Mouse (Mus musculus): ENCODE results near the gene Rps15. TPM values are rescaled to one million over a fixed set of nuclear protein-coding genes. Genes with fewer than 3 reads are reported as not detected.
A peak's percentile ranks its signal among the peaks of the same experiment; 100 is the strongest.
"Not testable (repeated sequence)": the region's sequence is repeated elsewhere in the genome, so short reads cannot be mapped to it uniquely, and the experiment has no call there.

Rps15 gene
- 2,043 and 2,097 TPM in 2 replicates for polyA plus RNA-seq (2012; rRNA removed)
- 805 and 809 TPM in 2 replicates for polyA plus RNA-seq (2014; fragmentation: Nextera tagmentation; extraction: Ambion mirVana)

DNA sequence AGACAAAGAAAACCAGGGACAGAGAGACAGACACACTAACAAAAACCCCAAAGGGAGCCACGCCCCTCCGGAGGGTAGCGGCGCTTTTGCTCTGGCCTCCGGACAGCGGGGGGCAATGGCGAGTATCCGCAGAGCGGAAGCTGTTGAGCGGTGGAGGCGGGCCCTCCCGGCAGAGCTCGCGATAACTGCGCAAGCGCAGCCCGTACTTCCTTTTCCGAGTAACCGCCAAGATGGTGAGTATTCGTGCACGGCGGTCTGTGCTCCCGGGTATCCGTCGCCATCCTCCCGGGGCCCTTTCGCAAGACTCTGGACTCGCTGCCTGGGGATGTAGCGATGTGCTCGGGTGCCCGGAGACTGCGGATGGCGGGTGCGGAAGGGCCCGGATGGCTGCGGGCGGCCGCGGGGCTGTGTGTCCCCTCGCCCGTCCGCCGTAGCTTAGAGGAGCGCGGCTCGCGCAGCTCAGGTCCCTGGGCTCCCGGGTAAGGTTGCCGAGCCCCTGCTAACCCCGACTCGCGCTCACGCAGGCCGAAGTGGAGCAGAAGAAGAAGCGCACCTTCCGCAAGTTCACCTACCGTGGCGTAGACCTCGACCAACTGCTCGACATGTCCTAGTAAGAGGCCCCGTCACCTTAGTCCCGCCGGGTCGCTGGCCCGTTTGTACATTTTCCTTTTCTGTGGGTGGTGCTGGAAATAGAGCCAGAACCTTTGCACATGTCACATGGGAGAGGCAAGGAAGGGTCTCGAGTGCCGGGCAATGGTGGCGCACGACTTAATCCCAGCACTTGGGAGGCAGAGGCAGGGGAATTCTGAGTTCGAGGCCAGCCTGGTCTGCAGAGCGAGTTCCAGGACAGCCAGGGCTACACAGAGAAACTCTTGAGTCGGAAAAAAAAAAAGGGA, at the start of gene Rps15:
TSS of gene Rps15 (plus strand) at position 203 of the 896 bp plus-strand sequence.
- DNase-seq (ENCODE audit: low read depth in 3 of 3, low spot score in 3 of 3): peak; percentile 89 to 92 (median 91)
- H3K36me3 ChIP-seq (replicated peaks; ENCODE audit: control insufficient read depth, insufficient read depth, low read depth): peaks cover 21% of the 10 kb centered on the region
- peak within 1 kb of the TSS; percentile 84 for H3K4me2 ChIP-seq (ENCODE audit: low read depth)
- TF ChIP-seq CTCF (IDR thresholded peaks at IDR 0.05; ENCODE audit: low read depth) (peak; percentile 93), EP300 (IDR thresholded peaks at IDR 0.05; ENCODE audit: low read depth) (peak; percentile 14; the same call in 1 of the 2 replicates)
- peak within 1 kb of the TSS; percentile 87 to 91 for H3K4me3 ChIP-seq (ENCODE audit: insufficient read depth in 1 of 2, low read depth in 2 of 2, low read length in 2 of 2)
- H3K4me1 ChIP-seq (replicated peaks; ENCODE audit: control insufficient read depth in 2 of 2, insufficient read depth in 2 of 2, low read length in 1 of 2): peaks cover 9 to 19% of the 10 kb centered on the region in 2 experiments
- H3K27me3 ChIP-seq (ENCODE audit: control insufficient read depth, insufficient read depth, low read length): peaks cover 7% of the 10 kb centered on the region; the same call in 1 of the 2 replicates
- no peaks in the 10 kb centered on the region for H3K9me3 ChIP-seq (ENCODE audit: control insufficient read depth, low read length)
- peak; percentile 84 for ATAC-seq (ENCODE audit: insufficient read depth)
- under 1% methylated on average over 72 of the region's 72 CpGs for WGBS (ENCODE audit: insufficient replicate concordance)
- peak within 1 kb of the TSS; percentile 79 for H3K27ac ChIP-seq
- H3K9ac ChIP-seq (replicated peaks): peak within 1 kb of the TSS; percentile 99

DNA sequence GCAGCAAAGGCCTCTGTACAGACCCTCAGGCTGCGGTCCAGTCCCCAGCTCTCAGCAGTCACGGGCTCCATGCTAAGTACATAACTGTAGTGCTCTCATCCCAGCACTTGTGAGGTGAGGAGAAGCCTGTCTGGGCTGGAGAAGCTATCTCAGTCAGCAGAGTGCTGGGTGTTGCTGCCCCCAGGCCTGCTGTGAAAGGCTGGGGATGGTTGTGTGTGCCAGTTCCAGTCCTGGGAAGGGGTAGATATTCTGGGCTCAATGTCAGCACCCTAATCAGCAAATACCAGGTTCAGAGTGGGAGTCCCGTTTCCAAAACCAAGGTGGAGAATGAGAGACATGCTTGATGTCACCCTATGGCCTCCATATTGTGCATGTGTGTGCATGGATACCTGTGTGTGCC, 49.6 kb upstream of the Rps15 start:
- WGBS (ENCODE audit: insufficient replicate concordance): 67% methylated on average over 3 of the region's 3 CpGs
- TF ChIP-seq CTCF (IDR thresholded peaks at IDR 0.05; ENCODE audit: low read depth): no peak
- TF ChIP-seq EP300 (IDR thresholded peaks at IDR 0.05; ENCODE audit: low read depth): no peak
- peaks cover 5 to 8% of the 10 kb centered on the region in 2 experiments for H3K4me1 ChIP-seq (replicated peaks; ENCODE audit: control insufficient read depth in 2 of 2, insufficient read depth in 2 of 2, low read length in 1 of 2)

DNA sequence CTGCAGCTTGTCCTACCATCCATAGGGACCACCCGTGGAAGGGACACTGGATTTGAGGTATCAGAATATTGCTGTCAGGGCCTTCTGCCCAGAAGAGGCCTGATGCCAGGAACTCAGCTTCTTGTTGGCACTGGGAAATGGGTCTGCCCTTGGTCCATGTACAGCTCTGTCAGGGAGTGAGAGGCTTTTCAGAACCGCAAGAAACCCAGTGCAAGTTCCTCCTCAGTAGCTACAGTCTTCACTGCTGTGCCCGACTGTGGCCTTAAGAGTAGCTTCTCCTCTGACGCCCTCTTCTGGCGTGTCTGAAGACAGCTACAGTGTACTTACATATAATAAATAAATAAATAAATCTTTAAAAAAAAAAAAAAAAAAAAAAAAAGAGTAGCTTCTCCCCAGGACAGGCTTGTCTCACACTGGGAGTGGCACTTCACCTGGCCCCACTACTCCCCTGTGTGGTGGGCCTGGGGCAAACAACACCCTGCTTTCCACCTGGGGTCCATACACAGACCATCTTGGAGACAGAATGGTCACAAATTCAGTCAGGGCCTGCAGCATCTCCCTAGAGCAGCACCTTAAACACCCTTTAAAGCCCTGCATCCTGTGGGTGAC, 47.4 kb upstream of the Rps15 start:
- H3K36me3 ChIP-seq (replicated peaks; ENCODE audit: control insufficient read depth, insufficient read depth, low read depth): peaks cover 37% of the 10 kb centered on the region
- no peaks in the 10 kb centered on the region for H3K9me3 ChIP-seq (ENCODE audit: control insufficient read depth, low read length)
- no peak overlapping the region for H3K9ac ChIP-seq (replicated peaks)
- H3K4me1 ChIP-seq (replicated peaks; ENCODE audit: control insufficient read depth in 2 of 2, insufficient read depth in 2 of 2, low read length in 1 of 2): peaks cover 12% of the 10 kb centered on the region in 2 experiments
- DNase-seq (ENCODE audit: low read depth in 3 of 3, low spot score in 3 of 3) (no peak), ATAC-seq (ENCODE audit: insufficient read depth) (no peak)
- no peak overlapping the region for H3K27ac ChIP-seq
- H3K27me3 ChIP-seq (ENCODE audit: control insufficient read depth, insufficient read depth, low read length): no peaks in the 10 kb centered on the region
- 45% methylated on average over 5 of the region's 5 CpGs for WGBS (ENCODE audit: insufficient replicate concordance)
- no peak overlapping the region for H3K4me3 ChIP-seq (ENCODE audit: insufficient read depth in 1 of 2, low read depth in 2 of 2, low read length in 2 of 2)
- no peak overlapping the region for H3K4me2 ChIP-seq (ENCODE audit: low read depth)
- TF ChIP-seq EP300 (IDR thresholded peaks at IDR 0.05; ENCODE audit: low read depth) (no peak), CTCF (IDR thresholded peaks at IDR 0.05; ENCODE audit: low read depth) (peak; percentile 55)

More for the DNA sequence above, 49.6 kb upstream of the Rps15 start:
- Histone ChIP-seq H3K27me3 (ENCODE audit: control insufficient read depth, insufficient read depth, low read length) (no peaks in the 10 kb centered on the region), H3K4me3 (ENCODE audit: insufficient read depth in 1 of 2, low read depth in 2 of 2, low read length in 2 of 2) (no peak overlapping the region), H3K9me3 (ENCODE audit: control insufficient read depth, low read length) (no peaks in the 10 kb centered on the region), H3K27ac (no peak overlapping the region), H3K36me3 (replicated peaks; ENCODE audit: control insufficient read depth, insufficient read depth, low read depth) (peaks cover 37% of the 10 kb centered on the region), H3K9ac (replicated peaks) (no peak overlapping the region), H3K4me2 (ENCODE audit: low read depth) (no peak overlapping the region)
- ATAC-seq (ENCODE audit: insufficient read depth) (no peak), DNase-seq (ENCODE audit: low read depth in 3 of 3, low spot score in 3 of 3) (no peak)

- peaks cover 16 to 19% of the 10 kb centered on the region in 2 experiments for H3K4me1 ChIP-seq (replicated peaks; ENCODE audit: control insufficient read depth in 2 of 2, insufficient read depth in 2 of 2, low read length in 1 of 2)
- TF ChIP-seq EP300 (IDR thresholded peaks at IDR 0.05; ENCODE audit: low read depth) (no peak), CTCF (IDR thresholded peaks at IDR 0.05; ENCODE audit: low read depth) (peak; percentile 96)
- WGBS (ENCODE audit: insufficient replicate concordance): 3% methylated on average over 4 of the region's 4 CpGs
- ATAC-seq (ENCODE audit: insufficient read depth) (no peak), DNase-seq (ENCODE audit: low read depth in 3 of 3, low spot score in 3 of 3) (peak; percentile 76 to 82 (median 81))
- H3K36me3 ChIP-seq (replicated peaks; ENCODE audit: control insufficient read depth, insufficient read depth, low read depth): peaks cover 31% of the 10 kb centered on the region
- H3K4me2 ChIP-seq (ENCODE audit: low read depth): no peak overlapping the region
- H3K27me3 ChIP-seq (ENCODE audit: control insufficient read depth, insufficient read depth, low read length): no peaks in the 10 kb centered on the region
- no peaks in the 10 kb centered on the region for H3K9me3 ChIP-seq (ENCODE audit: control insufficient read depth, low read length)
- H3K27ac ChIP-seq: no peak overlapping the region
- H3K4me3 ChIP-seq (ENCODE audit: insufficient read depth in 1 of 2, low read depth in 2 of 2, low read length in 2 of 2): no peak overlapping the region
- no peak overlapping the region for H3K9ac ChIP-seq (replicated peaks)
Observed at GRCm38 (mm10) chr10:80245600-80245999, 46.7 kb upstream of the Rps15 start.

- Histone ChIP-seq H3K4me3 (ENCODE audit: insufficient read depth in 1 of 2, low read depth in 2 of 2, low read length in 2 of 2) (peak overlapping the region in 1 of 2 experiments; percentile 96; a peak in 1 of 4 replicates), H3K9ac (replicated peaks) (no peak overlapping the region), H3K36me3 (replicated peaks; ENCODE audit: control insufficient read depth, insufficient read depth, low read depth) (peaks cover 11% of the 10 kb centered on the region), H3K27me3 (ENCODE audit: control insufficient read depth, insufficient read depth, low read length) (no peaks in the 10 kb centered on the region), H3K4me1 (replicated peaks; ENCODE audit: control insufficient read depth in 2 of 2, insufficient read depth in 2 of 2, low read length in 1 of 2) (peaks cover 16 to 19% of the 10 kb centered on the region in 2 experiments), H3K27ac (no peak overlapping the region), H3K4me2 (ENCODE audit: low read depth) (peak overlapping the region; percentile 94), H3K9me3 (ENCODE audit: control insufficient read depth, low read length) (no peaks in the 10 kb centered on the region)
- WGBS (ENCODE audit: insufficient replicate concordance): 64% methylated on average over 6 of the region's 6 CpGs
- TF ChIP-seq EP300 (IDR thresholded peaks at IDR 0.05; ENCODE audit: low read depth) (no peak), CTCF (IDR thresholded peaks at IDR 0.05; ENCODE audit: low read depth) (peak; percentile 44)
- no peak for ATAC-seq (ENCODE audit: insufficient read depth)
- no peak for DNase-seq (ENCODE audit: low read depth in 3 of 3, low spot score in 3 of 3)
Observed at GRCm38 (mm10) chr10:80247849-80248248, 44.4 kb upstream of the Rps15 start.

DNA sequence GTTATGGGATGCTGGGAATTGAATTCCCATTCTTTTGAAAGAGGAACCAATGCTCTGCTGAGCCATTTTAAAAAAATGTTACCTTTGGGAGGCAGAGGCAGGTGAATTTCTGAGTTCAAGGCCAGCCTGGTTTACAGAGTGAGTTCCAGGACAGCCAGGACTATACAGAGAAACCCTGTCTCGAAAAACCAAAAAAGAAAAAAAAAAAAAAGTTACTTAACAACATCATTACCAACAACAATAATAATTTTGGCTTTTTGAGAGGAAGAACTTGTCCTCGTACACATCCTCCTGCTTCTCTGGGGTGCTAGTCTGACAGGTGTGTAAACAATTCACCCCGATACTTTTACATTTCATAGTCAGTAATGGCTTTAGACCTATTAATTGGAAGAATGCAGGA, 43.8 kb upstream of the Rps15 start:
- DNase-seq (ENCODE audit: low read depth in 3 of 3, low spot score in 3 of 3); ATAC-seq (ENCODE audit: insufficient read depth); H3K27me3 ChIP-seq (ENCODE audit: control insufficient read depth, insufficient read depth, low read length); H3K9me3 ChIP-seq (ENCODE audit: control insufficient read depth, low read length); H3K36me3 ChIP-seq (replicated peaks; ENCODE audit: control insufficient read depth, insufficient read depth, low read depth): not testable (repeated sequence)
- Histone ChIP-seq H3K4me2 (ENCODE audit: low read depth) (peak overlapping the region; percentile 94), H3K9ac (replicated peaks) (peak overlapping the region; percentile 43), H3K4me3 (ENCODE audit: insufficient read depth in 1 of 2, low read depth in 2 of 2, low read length in 2 of 2) (peak overlapping the region; percentile 90 to 96; a peak in 3 of 4 replicates), H3K4me1 (replicated peaks; ENCODE audit: control insufficient read depth in 2 of 2, insufficient read depth in 2 of 2, low read length in 1 of 2) (peaks cover 16 to 19% of the 10 kb centered on the region in 2 experiments), H3K27ac (peak overlapping the region; percentile 88)
- WGBS (ENCODE audit: insufficient replicate concordance): 31% methylated on average over 3 of the region's 3 CpGs

Measured in liver, embryonic 14.5 days (tissue).